Mouse (Mus musculus): ENCODE measurements around the gene Ncln. TPM values are rescaled to one million over a fixed set of nuclear protein-coding genes. Genes with fewer than 3 reads are reported as not detected.

The Ncln gene
- polyA plus RNA-seq, 1 experiment from 2014 or later, result 51.8 TPM

DNA sequence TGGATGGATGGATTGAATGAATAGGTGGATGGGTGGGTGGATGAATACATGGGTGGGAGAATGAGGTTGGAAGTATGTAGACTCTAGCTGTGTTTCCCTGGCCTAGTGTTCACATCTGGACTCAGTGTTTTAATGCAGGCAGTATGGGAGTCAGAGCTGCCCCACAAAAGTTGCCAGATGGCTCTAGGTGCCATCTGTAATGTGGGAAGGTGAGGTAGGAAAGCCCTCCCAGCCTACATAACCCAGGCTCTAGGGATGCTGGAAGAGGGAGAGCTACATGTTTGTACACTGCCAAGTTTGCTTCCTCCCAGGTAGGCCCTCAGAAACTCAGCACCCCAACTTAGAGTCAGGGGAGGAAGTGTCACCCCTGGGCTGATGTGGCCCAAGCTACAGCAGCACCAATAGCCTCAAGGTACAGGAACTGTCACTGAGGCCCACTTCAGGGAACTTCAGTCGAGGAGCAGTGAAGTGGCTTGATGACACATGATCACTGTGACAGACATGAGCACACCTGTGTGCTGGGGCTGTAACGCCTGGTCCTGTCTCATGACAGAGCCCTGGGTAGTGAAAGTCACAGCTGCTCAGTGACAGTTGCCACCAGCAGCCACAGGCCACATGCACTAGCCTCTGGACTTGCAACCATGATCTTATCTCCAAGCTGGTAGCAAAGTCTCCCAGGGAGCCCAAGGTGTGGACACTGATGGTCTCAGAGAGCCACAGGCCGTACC is 42.3 kb upstream of the Ncln start:
- Histone ChIP-seq H3K9me3 (ENCODE audit: control insufficient read depth, low read length) (no peaks in the 10 kb centered on the region), H3K4me3 (replicated peaks; ENCODE audit: low read depth, low read length) (no peak overlapping the region), H3K27ac (replicated peaks; ENCODE audit: low read depth, low read length) (no peak overlapping the region), H3K36me3 (ENCODE audit: control insufficient read depth, insufficient read depth, low read length) (peaks cover 6% of the 10 kb centered on the region; the same call in 1 of the 2 replicates), H3K9ac (replicated peaks; ENCODE audit: low read length) (no peak overlapping the region), H3K4me2 (ENCODE audit: low read length) (no peak overlapping the region), H3K27me3 (ENCODE audit: control insufficient read depth, insufficient read depth, low read length) (no peaks in the 10 kb centered on the region), H3K4me1 (ENCODE audit: control insufficient read depth, insufficient read depth, low read length) (peaks cover 14% of the 10 kb centered on the region)
- WGBS, result 93% methylated on average over 3 of the region's 3 CpGs
- DNase-seq (no peak), ATAC-seq (ENCODE audit: low FRiP score, low TSS enrichment) (no peak)

DNA sequence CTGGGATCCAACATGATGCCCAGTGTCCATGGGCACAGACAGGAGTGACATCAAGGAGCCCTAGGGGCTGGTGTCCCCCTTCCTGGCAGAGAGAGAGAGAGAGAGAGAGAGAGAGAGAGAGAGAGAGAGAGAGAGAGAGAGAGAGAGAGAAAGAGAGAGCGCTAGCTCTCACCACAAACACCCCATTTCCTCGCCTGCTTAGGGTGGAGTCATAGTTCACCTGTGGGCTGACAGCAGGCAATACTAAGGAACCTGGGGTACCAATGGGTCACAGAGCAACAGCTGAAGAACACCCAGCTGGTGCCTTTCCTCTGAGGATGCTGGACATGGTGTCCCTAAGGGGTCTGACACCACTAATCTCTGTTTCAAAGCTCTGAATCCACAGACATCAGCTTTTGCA is 41.2 kb upstream of the Ncln start:
- H3K4me1 ChIP-seq (ENCODE audit: control insufficient read depth, insufficient read depth, low read length), result peaks cover 4% of the 10 kb centered on the region; the same call in 1 of the 2 replicates
- 88% methylated on average over 2 of the region's 2 CpGs for WGBS
- H3K9ac ChIP-seq (replicated peaks; ENCODE audit: low read length), result no peak overlapping the region

DNA sequence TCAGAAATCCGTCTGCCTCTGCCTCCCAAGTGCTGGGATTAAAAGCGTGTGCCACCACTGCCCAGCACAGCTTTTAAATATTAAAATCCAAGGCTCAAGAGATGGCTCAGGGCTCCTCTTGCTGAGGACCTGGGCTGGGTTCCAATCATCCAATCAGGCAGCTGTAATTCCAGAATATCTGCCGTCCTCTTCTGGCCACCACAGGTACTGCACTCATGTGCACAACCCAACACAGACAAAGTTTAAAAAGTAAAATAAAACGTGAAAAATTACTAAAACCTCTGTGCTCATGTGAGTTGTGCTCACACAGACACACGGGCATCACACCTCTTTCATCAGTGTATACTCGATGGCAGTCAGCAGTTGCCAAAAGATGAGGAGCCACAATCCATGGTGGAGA is 40.5 kb upstream of the Ncln start:
- peaks cover 19% of the 10 kb centered on the region for H3K36me3 ChIP-seq (ENCODE audit: control insufficient read depth, insufficient read depth, low read length)
- WGBS, result 78% methylated on average over 6 of the region's 6 CpGs
- peaks cover under 1% of the 10 kb centered on the region; the same call in 1 of the 2 replicates for H3K4me1 ChIP-seq (ENCODE audit: control insufficient read depth, insufficient read depth, low read length)
- no peak overlapping the region for H3K4me3 ChIP-seq (replicated peaks; ENCODE audit: low read depth, low read length)
- no peak overlapping the region for H3K27ac ChIP-seq (replicated peaks; ENCODE audit: low read depth, low read length)
- no peak overlapping the region for H3K9ac ChIP-seq (replicated peaks; ENCODE audit: low read length)
- H3K4me2 ChIP-seq (ENCODE audit: low read length), result no peak overlapping the region
- no peaks in the 10 kb centered on the region for H3K9me3 ChIP-seq (ENCODE audit: control insufficient read depth, low read length)
- DNase-seq (no peak), ATAC-seq (ENCODE audit: low FRiP score, low TSS enrichment) (no peak)
- no peaks in the 10 kb centered on the region for H3K27me3 ChIP-seq (ENCODE audit: control insufficient read depth, insufficient read depth, low read length)

More for the DNA sequence above, 41.2 kb upstream of the Ncln start:
- H3K4me2 ChIP-seq (ENCODE audit: low read length), result no peak overlapping the region
- H3K4me3 ChIP-seq (replicated peaks; ENCODE audit: low read depth, low read length), result no peak overlapping the region
- H3K36me3 ChIP-seq (ENCODE audit: control insufficient read depth, insufficient read depth, low read length), result peaks cover 15% of the 10 kb centered on the region
- H3K27me3 ChIP-seq (ENCODE audit: control insufficient read depth, insufficient read depth, low read length), result no peaks in the 10 kb centered on the region
- no peak overlapping the region for H3K27ac ChIP-seq (replicated peaks; ENCODE audit: low read depth, low read length)
- ATAC-seq (ENCODE audit: low FRiP score, low TSS enrichment), result no peak
- H3K9me3 ChIP-seq (ENCODE audit: control insufficient read depth, low read length), result no peaks in the 10 kb centered on the region
- DNase-seq, result no peak

DNA sequence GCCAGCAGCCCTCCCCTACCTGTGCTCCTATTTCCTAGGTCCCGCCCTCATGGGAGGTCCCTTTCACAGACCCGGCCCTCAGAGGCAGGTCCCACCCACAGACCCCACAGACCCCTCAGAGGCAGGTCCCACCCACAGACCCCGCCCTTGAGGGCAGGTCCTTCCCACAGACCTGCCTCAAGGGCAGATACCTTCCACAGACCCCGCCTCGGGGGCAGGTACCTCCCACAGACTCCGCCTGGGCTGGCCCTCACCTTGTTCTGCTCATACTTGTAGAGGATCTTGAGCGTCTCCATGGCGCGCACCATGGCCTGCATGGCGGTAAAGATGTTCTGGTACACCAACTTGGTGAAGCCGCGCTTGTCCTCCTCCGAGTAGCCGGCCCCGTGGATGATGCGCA is 38.6 kb upstream of the Ncln start:
- Histone ChIP-seq H3K9me3 (ENCODE audit: control insufficient read depth, low read length) (no peaks in the 10 kb centered on the region), H3K27me3 (ENCODE audit: control insufficient read depth, insufficient read depth, low read length) (no peaks in the 10 kb centered on the region), H3K36me3 (ENCODE audit: control insufficient read depth, insufficient read depth, low read length) (peaks cover 38% of the 10 kb centered on the region), H3K4me1 (ENCODE audit: control insufficient read depth, insufficient read depth, low read length) (no peaks in the 10 kb centered on the region), H3K4me2 (ENCODE audit: low read length) (no peak overlapping the region), H3K27ac (replicated peaks; ENCODE audit: low read depth, low read length) (no peak overlapping the region), H3K4me3 (replicated peaks; ENCODE audit: low read depth, low read length) (no peak overlapping the region), H3K9ac (replicated peaks; ENCODE audit: low read length) (no peak overlapping the region)
- WGBS, result 69% methylated on average over 16 of the region's 16 CpGs
- DNase-seq (no peak), ATAC-seq (ENCODE audit: low FRiP score, low TSS enrichment) (no peak)

GRCm38 (mm10) chr10:81526779-81527178 is 30.6 kb upstream of the Ncln start:
- H3K4me3 ChIP-seq (replicated peaks; ENCODE audit: low read depth, low read length), result no peak overlapping the region

GRCm38 (mm10) chr10:81525017-81525694 is 29.0 kb upstream of the Ncln start:
- Histone ChIP-seq H3K9ac (replicated peaks; ENCODE audit: low read length) (no peak overlapping the region), H3K4me2 (ENCODE audit: low read length) (no peak overlapping the region), H3K27me3 (ENCODE audit: control insufficient read depth, insufficient read depth, low read length) (no peaks in the 10 kb centered on the region), H3K36me3 (ENCODE audit: control insufficient read depth, insufficient read depth, low read length) (peaks cover 17% of the 10 kb centered on the region), H3K27ac (replicated peaks; ENCODE audit: low read depth, low read length) (no peak overlapping the region), H3K4me1 (ENCODE audit: control insufficient read depth, insufficient read depth, low read length) (no peaks in the 10 kb centered on the region), H3K9me3 (ENCODE audit: control insufficient read depth, low read length) (no peaks in the 10 kb centered on the region), H3K4me3 (replicated peaks; ENCODE audit: low read depth, low read length) (no peak overlapping the region)
- DNase-seq (no peak), ATAC-seq (ENCODE audit: low FRiP score, low TSS enrichment) (no peak)
- 66% methylated on average over 12 of the region's 13 CpGs for WGBS

More at GRCm38 (mm10) chr10:81526779-81527178, 30.6 kb upstream of the Ncln start:
- Histone ChIP-seq H3K9ac (replicated peaks; ENCODE audit: low read length) (no peak overlapping the region), H3K27ac (replicated peaks; ENCODE audit: low read depth, low read length) (no peak overlapping the region), H3K27me3 (ENCODE audit: control insufficient read depth, insufficient read depth, low read length) (no peaks in the 10 kb centered on the region), H3K36me3 (ENCODE audit: control insufficient read depth, insufficient read depth, low read length) (peaks cover 32% of the 10 kb centered on the region), H3K9me3 (ENCODE audit: control insufficient read depth, low read length) (no peaks in the 10 kb centered on the region), H3K4me2 (ENCODE audit: low read length) (no peak overlapping the region), H3K4me1 (ENCODE audit: control insufficient read depth, insufficient read depth, low read length) (no peaks in the 10 kb centered on the region)
- ATAC-seq (ENCODE audit: low FRiP score, low TSS enrichment), result no peak; the same call in 1 of the 2 replicates
- DNase-seq, result peak; percentile 80
- WGBS, result 15% methylated on average over 14 of the region's 14 CpGs

DNA sequence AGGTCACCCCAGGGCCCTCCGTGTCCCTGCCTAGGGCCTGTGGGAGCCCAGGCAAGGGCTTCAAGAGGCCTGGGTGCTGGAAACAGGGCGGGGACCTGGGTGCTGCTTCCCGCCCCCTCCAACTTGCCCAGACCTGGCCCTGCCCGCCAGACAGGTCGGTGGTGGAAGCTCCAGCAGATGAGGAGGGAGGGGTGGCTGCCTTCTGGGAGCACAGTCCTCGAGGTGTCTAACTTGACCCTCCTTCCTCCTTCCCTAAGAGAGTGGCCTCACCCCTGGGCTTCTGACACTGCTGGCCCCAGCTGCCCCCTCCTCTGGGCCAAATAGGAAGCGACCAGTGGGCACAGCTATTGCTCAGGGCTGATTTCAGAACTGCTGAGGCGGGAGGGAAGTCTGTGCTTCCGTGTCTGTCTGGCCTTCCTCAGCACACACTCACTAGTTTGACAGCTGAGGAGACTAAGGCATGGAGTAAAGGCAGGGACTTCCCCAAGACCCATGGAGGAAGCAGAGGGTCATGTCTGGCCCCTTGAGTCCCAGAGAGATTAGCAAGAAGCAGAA is 27.9 kb upstream of the Ncln start, which contains the start of gene Gna15:
Gna15 (minus strand) TSS at position 175 of the 555 bp plus-strand sequence.
- no peak within 1 kb of the TSS for H3K9ac ChIP-seq (replicated peaks; ENCODE audit: low read length)
- H3K27me3 ChIP-seq (ENCODE audit: control insufficient read depth, insufficient read depth, low read length), result no peaks in the 10 kb centered on the region
- H3K4me1 ChIP-seq (ENCODE audit: control insufficient read depth, insufficient read depth, low read length), result no peaks in the 10 kb centered on the region
- H3K27ac ChIP-seq (replicated peaks; ENCODE audit: low read depth, low read length), result no peak within 1 kb of the TSS
- no peak within 1 kb of the TSS for H3K4me2 ChIP-seq (ENCODE audit: low read length)
- H3K4me3 ChIP-seq (replicated peaks; ENCODE audit: low read depth, low read length), result no peak within 1 kb of the TSS
- H3K9me3 ChIP-seq (ENCODE audit: control insufficient read depth, low read length), result no peaks in the 10 kb centered on the region
- no peak for DNase-seq
- 31% methylated on average over 9 of the region's 9 CpGs for WGBS
- peaks cover 7% of the 10 kb centered on the region for H3K36me3 ChIP-seq (ENCODE audit: control insufficient read depth, insufficient read depth, low read length)
- ATAC-seq (ENCODE audit: low FRiP score, low TSS enrichment), result no peak

DNA sequence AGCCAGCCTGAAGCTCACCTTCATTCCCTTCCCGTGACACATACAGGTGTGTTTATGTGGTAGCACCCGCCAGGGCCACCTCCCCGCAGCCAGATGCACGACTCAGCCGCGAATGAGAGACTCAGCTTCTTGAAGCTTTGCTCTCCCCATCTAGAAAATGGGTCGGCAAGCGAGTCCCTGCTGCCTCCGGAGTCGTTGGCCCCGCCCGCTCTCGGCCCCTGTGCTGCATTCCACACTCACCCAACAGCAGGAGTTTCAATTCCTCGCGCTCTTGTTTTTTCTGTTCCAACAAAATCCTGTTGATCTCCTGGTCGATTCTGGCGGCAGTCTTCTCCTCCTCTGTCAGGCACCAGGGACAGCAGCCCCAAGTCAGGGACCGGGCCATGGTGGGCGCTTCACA is 27.4 kb upstream of the Ncln start:
- H3K27ac ChIP-seq (replicated peaks; ENCODE audit: low read depth, low read length), result no peak overlapping the region
- H3K4me1 ChIP-seq (ENCODE audit: control insufficient read depth, insufficient read depth, low read length), result no peaks in the 10 kb centered on the region
- ATAC-seq (ENCODE audit: low FRiP score, low TSS enrichment), result no peak
- no peak overlapping the region for H3K4me3 ChIP-seq (replicated peaks; ENCODE audit: low read depth, low read length)
- no peak for DNase-seq
- H3K36me3 ChIP-seq (ENCODE audit: control insufficient read depth, insufficient read depth, low read length), result 0 out of 2 replicates have a peak, but pooled peaks cover 4% of the 10 kb centered on the region
- no peak overlapping the region for H3K4me2 ChIP-seq (ENCODE audit: low read length)
- no peak overlapping the region for H3K9ac ChIP-seq (replicated peaks; ENCODE audit: low read length)
- 23% methylated on average over 19 of the region's 19 CpGs for WGBS
- no peaks in the 10 kb centered on the region for H3K27me3 ChIP-seq (ENCODE audit: control insufficient read depth, insufficient read depth, low read length)
- no peaks in the 10 kb centered on the region for H3K9me3 ChIP-seq (ENCODE audit: control insufficient read depth, low read length)
